Mouse (Mus musculus) kidney, postnatal 4 days (tissue): Measurements from ENCODE around the gene Hoxa9.

Experiments
- DNase-seq, 2 experiments: peaks; one replicate each; pipeline ENCODE4 v3.0.0; 2021; ENCODE audit warnings: mixed read lengths in 2 of 2

Gene Hoxa9

GRCm38 (mm10) chr6:52230516-52231165 is at the start of gene Hoxa9:
Gene Hoxa9 (minus strand): TSS chr6:52231089.
- DNase-seq = peak; percentile 80 to 89

- no peak for DNase-seq
Measured at GRCm38 (mm10) chr6:52276920-52277319, 46.0 kb upstream of the Hoxa9 start.

- DNase-seq = no peak
Measured at GRCm38 (mm10) chr6:52276382-52276781, 45.5 kb upstream of the Hoxa9 start.

- no peak for DNase-seq
Measured at GRCm38 (mm10) chr6:52275563-52276280, 44.8 kb upstream of the Hoxa9 start.

GRCm38 (mm10) chr6:52274576-52274975 is 43.7 kb upstream of the Hoxa9 start:
- no peak for DNase-seq

GRCm38 (mm10) chr6:52273656-52274280 is 42.9 kb upstream of the Hoxa9 start:
- DNase-seq = no peak

- no peak for DNase-seq
Measured at GRCm38 (mm10) chr6:52272766-52273655, 42.1 kb upstream of the Hoxa9 start.

- peak; percentile 75 to 80 for DNase-seq
Measured at GRCm38 (mm10) chr6:52270494-52271480, 39.9 kb upstream of the Hoxa9 start.

GRCm38 (mm10) chr6:52268756-52269155 is 37.9 kb upstream of the Hoxa9 start:
- no peak for DNase-seq

GRCm38 (mm10) chr6:52268341-52268740 is 37.5 kb upstream of the Hoxa9 start:
- no peak for DNase-seq

GRCm38 (mm10) chr6:52267691-52268090 is 36.8 kb upstream of the Hoxa9 start:
- no peak for DNase-seq

GRCm38 (mm10) chr6:52267221-52267620 is 36.3 kb upstream of the Hoxa9 start:
- no peak for DNase-seq

- no peak for DNase-seq
Measured at GRCm38 (mm10) chr6:52266666-52266985, 35.7 kb upstream of the Hoxa9 start.

GRCm38 (mm10) chr6:52265913-52266665 is 35.2 kb upstream of the Hoxa9 start:
- peak in 1 of 2 experiments; percentile 41 for DNase-seq

GRCm38 (mm10) chr6:52265306-52265912 is 34.5 kb upstream of the Hoxa9 start:
- no peak for DNase-seq

- no peak for DNase-seq
Measured at GRCm38 (mm10) chr6:52264106-52264790, 33.4 kb upstream of the Hoxa9 start.

GRCm38 (mm10) chr6:52263321-52263585 is 32.4 kb upstream of the Hoxa9 start:
- no peak for DNase-seq

- peak in 1 of 2 experiments; percentile 48 for DNase-seq
Measured at GRCm38 (mm10) chr6:52262463-52263320, 31.8 kb upstream of the Hoxa9 start.
